Mouse (Mus musculus): ENCODE data around the gene Lrrc17.

The Lrrc17 gene

GRCm38 (mm10) chr5:21543409-21544201, at the start of gene Lrrc17:
TSS of gene Lrrc17 (plus strand) at chr5:21543559.
- DNase-seq (ENCODE audit: low read depth, low spot score): no peak

- DNase-seq (ENCODE audit: low read depth, low spot score): no peak
Observed at GRCm38 (mm10) chr5:21494781-21495180, 48.6 kb upstream of the Lrrc17 start.

GRCm38 (mm10) chr5:21496321-21496720, 47.0 kb upstream of the Lrrc17 start:
- no peak for DNase-seq (ENCODE audit: low read depth, low spot score)

GRCm38 (mm10) chr5:21496881-21497280, 46.5 kb upstream of the Lrrc17 start:
- DNase-seq (ENCODE audit: low read depth, low spot score): no peak

GRCm38 (mm10) chr5:21498490-21498889, 44.9 kb upstream of the Lrrc17 start:
- DNase-seq (ENCODE audit: low read depth, low spot score): no peak

GRCm38 (mm10) chr5:21498925-21499324, 44.4 kb upstream of the Lrrc17 start:
- DNase-seq (ENCODE audit: low read depth, low spot score): no peak

GRCm38 (mm10) chr5:21500133-21500532, 43.2 kb upstream of the Lrrc17 start:
- no peak for DNase-seq (ENCODE audit: low read depth, low spot score)

GRCm38 (mm10) chr5:21500941-21501340, 42.4 kb upstream of the Lrrc17 start:
- no peak for DNase-seq (ENCODE audit: low read depth, low spot score)

GRCm38 (mm10) chr5:21502936-21503610, 40.3 kb upstream of the Lrrc17 start:
- DNase-seq (ENCODE audit: low read depth, low spot score): no peak

GRCm38 (mm10) chr5:21505159-21505558, 38.2 kb upstream of the Lrrc17 start:
- DNase-seq (ENCODE audit: low read depth, low spot score): no peak

GRCm38 (mm10) chr5:21506887-21507286, 36.5 kb upstream of the Lrrc17 start:
- DNase-seq (ENCODE audit: low read depth, low spot score): no peak

- DNase-seq (ENCODE audit: low read depth, low spot score): no peak
Observed at GRCm38 (mm10) chr5:21509801-21510200, 33.6 kb upstream of the Lrrc17 start.

- no peak for DNase-seq (ENCODE audit: low read depth, low spot score)
Observed at GRCm38 (mm10) chr5:21513363-21513762, 30.0 kb upstream of the Lrrc17 start.

- no peak for DNase-seq (ENCODE audit: low read depth, low spot score)
Observed at GRCm38 (mm10) chr5:21517562-21517961, 25.8 kb upstream of the Lrrc17 start.

GRCm38 (mm10) chr5:21518207-21518606, 25.2 kb upstream of the Lrrc17 start:
- DNase-seq (ENCODE audit: low read depth, low spot score): no peak

GRCm38 (mm10) chr5:21519166-21519565, 24.2 kb upstream of the Lrrc17 start:
- DNase-seq (ENCODE audit: low read depth, low spot score): no peak

GRCm38 (mm10) chr5:21526835-21527485, 16.4 kb upstream of the Lrrc17 start:
- DNase-seq (ENCODE audit: low read depth, low spot score): no peak

- no peak for DNase-seq (ENCODE audit: low read depth, low spot score)
Observed at GRCm38 (mm10) chr5:21527488-21527911, 15.9 kb upstream of the Lrrc17 start.

- no peak for DNase-seq (ENCODE audit: low read depth, low spot score)
Observed at GRCm38 (mm10) chr5:21528068-21528842, 15.1 kb upstream of the Lrrc17 start.

- no peak for DNase-seq (ENCODE audit: low read depth, low spot score)
Observed at GRCm38 (mm10) chr5:21529110-21529720, 14.1 kb upstream of the Lrrc17 start.

GRCm38 (mm10) chr5:21532126-21532525, 11.2 kb upstream of the Lrrc17 start:
- no peak for DNase-seq (ENCODE audit: low read depth, low spot score)
